Mouse (Mus musculus): ENCODE results near the gene Tmcc3. TPM values are rescaled to one million over a fixed set of nuclear protein-coding genes. Genes with fewer than 3 reads are reported as not detected.

Tmcc3 gene
- polyA plus RNA-seq, 1 experiment from 2014 or later = 2.8 TPM

DNA sequence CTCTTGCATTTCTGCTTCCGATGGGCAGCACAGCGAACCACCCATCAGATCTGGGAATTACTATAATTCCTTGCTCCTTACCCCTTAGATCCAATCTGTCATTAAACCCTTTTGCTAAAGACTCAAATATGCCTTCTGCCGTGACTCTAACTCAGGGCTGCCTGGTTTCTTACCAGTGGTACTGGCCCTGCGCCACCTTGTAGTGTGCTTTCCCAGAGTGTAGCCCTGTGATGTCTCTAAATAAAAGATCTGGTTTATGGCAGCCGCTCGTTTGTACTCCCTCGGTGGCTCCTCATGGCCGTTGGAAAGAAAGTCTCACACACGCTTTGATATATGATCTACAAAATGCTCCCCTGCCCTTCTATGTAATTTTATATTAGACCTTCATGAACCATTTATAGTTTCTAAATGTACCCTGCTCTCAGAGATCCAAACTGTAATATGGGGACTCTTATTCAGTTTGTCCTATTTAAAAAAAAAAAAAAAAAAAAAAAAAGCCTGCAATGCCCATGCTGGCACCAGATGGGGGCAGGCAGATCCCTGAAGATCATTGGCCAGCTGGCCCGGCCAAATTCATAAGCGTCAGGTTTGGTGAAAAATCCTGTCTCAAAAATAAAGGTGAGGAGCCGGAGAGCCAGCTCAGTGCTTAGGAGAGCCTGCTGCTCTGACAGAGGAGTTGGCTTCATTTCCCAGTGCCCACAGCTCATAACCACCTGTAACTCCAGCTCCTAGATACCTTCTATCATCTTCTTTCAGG is 116.6 kb downstream of the Tmcc3 start:
- no peak overlapping the region for H3K4me2 ChIP-seq (ENCODE audit: low read depth, low read length, severe bottlenecking)
- no peak for ATAC-seq (replicated peaks; ENCODE audit: low FRiP score)
- 86% methylated on average over 12 of the region's 12 CpGs for WGBS
- H3K9ac ChIP-seq (ENCODE audit: low read length) = no peak overlapping the region
- H3K36me3 ChIP-seq (ENCODE audit: control insufficient read depth, insufficient read depth, low read length) = no peaks in the 10 kb centered on the region
- H3K4me1 ChIP-seq (replicated peaks; ENCODE audit: control insufficient read depth, insufficient read depth, low read length) = no peaks in the 10 kb centered on the region
- no peak for DNase-seq (ENCODE audit: low spot score)
- no peak overlapping the region for H3K27ac ChIP-seq (ENCODE audit: low read depth, low read length)
- no peak overlapping the region for H3K4me3 ChIP-seq (ENCODE audit: low read depth, low read length)
- H3K27me3 ChIP-seq (ENCODE audit: control insufficient read depth, insufficient read depth, low read length) = no peaks in the 10 kb centered on the region
- no peaks in the 10 kb centered on the region for H3K9me3 ChIP-seq (ENCODE audit: control insufficient read depth, low read length)

GRCm38 (mm10) chr10:94430566-94430965 is 118.8 kb downstream of the Tmcc3 start:
- H3K4me3 ChIP-seq (ENCODE audit: low read depth, low read length) = no peak overlapping the region
- H3K27me3 ChIP-seq (ENCODE audit: control insufficient read depth, insufficient read depth, low read length) = no peaks in the 10 kb centered on the region
- H3K9ac ChIP-seq (ENCODE audit: low read length) = no peak overlapping the region
- WGBS = 74% methylated on average over 6 of the region's 6 CpGs
- ATAC-seq (replicated peaks; ENCODE audit: low FRiP score) (no peak), DNase-seq (ENCODE audit: low spot score) (no peak)
- no peaks in the 10 kb centered on the region for H3K9me3 ChIP-seq (ENCODE audit: control insufficient read depth, low read length)
- H3K4me1 ChIP-seq (replicated peaks; ENCODE audit: control insufficient read depth, insufficient read depth, low read length) = no peaks in the 10 kb centered on the region
- no peak overlapping the region for H3K4me2 ChIP-seq (ENCODE audit: low read depth, low read length, severe bottlenecking)
- H3K27ac ChIP-seq (ENCODE audit: low read depth, low read length) = no peak overlapping the region
- no peaks in the 10 kb centered on the region for H3K36me3 ChIP-seq (ENCODE audit: control insufficient read depth, insufficient read depth, low read length)

GRCm38 (mm10) chr10:94432933-94433332 is 121.2 kb downstream of the Tmcc3 start:
- no peak for DNase-seq (ENCODE audit: low spot score)
- H3K27ac ChIP-seq (ENCODE audit: low read depth, low read length) = no peak overlapping the region
- WGBS = 69% methylated on average over 5 of the region's 5 CpGs

GRCm38 (mm10) chr10:94433901-94434300 is 122.2 kb downstream of the Tmcc3 start:
- DNase-seq (ENCODE audit: low spot score) = no peak
- Histone ChIP-seq H3K4me3 (ENCODE audit: low read depth, low read length) (no peak overlapping the region), H3K27ac (ENCODE audit: low read depth, low read length) (no peak overlapping the region), H3K9ac (ENCODE audit: low read length) (no peak overlapping the region), H3K4me2 (ENCODE audit: low read depth, low read length, severe bottlenecking) (no peak overlapping the region), H3K9me3 (ENCODE audit: control insufficient read depth, low read length) (no peaks in the 10 kb centered on the region), H3K36me3 (ENCODE audit: control insufficient read depth, insufficient read depth, low read length) (no peaks in the 10 kb centered on the region), H3K27me3 (ENCODE audit: control insufficient read depth, insufficient read depth, low read length) (no peaks in the 10 kb centered on the region), H3K4me1 (replicated peaks; ENCODE audit: control insufficient read depth, insufficient read depth, low read length) (no peaks in the 10 kb centered on the region)
- WGBS = 37% methylated on average over 7 of the region's 7 CpGs
- ATAC-seq (replicated peaks; ENCODE audit: low FRiP score) = no peak

More at GRCm38 (mm10) chr10:94432933-94433332, 121.2 kb downstream of the Tmcc3 start:
- Histone ChIP-seq H3K9ac (ENCODE audit: low read length) (no peak overlapping the region), H3K27me3 (ENCODE audit: control insufficient read depth, insufficient read depth, low read length) (no peaks in the 10 kb centered on the region), H3K4me1 (replicated peaks; ENCODE audit: control insufficient read depth, insufficient read depth, low read length) (no peaks in the 10 kb centered on the region), H3K36me3 (ENCODE audit: control insufficient read depth, insufficient read depth, low read length) (no peaks in the 10 kb centered on the region), H3K9me3 (ENCODE audit: control insufficient read depth, low read length) (no peaks in the 10 kb centered on the region), H3K4me3 (ENCODE audit: low read depth, low read length) (no peak overlapping the region), H3K4me2 (ENCODE audit: low read depth, low read length, severe bottlenecking) (no peak overlapping the region)
- no peak for ATAC-seq (replicated peaks; ENCODE audit: low FRiP score)

GRCm38 (mm10) chr10:94442725-94443124 is 131.0 kb downstream of the Tmcc3 start:
- 67% methylated on average over 7 of the region's 7 CpGs for WGBS
- Histone ChIP-seq H3K9ac (ENCODE audit: low read length) (no peak overlapping the region), H3K27me3 (ENCODE audit: control insufficient read depth, insufficient read depth, low read length) (no peaks in the 10 kb centered on the region), H3K36me3 (ENCODE audit: control insufficient read depth, insufficient read depth, low read length) (no peaks in the 10 kb centered on the region), H3K27ac (ENCODE audit: low read depth, low read length) (no peak overlapping the region), H3K9me3 (ENCODE audit: control insufficient read depth, low read length) (no peaks in the 10 kb centered on the region), H3K4me2 (ENCODE audit: low read depth, low read length, severe bottlenecking) (no peak overlapping the region), H3K4me1 (replicated peaks; ENCODE audit: control insufficient read depth, insufficient read depth, low read length) (no peaks in the 10 kb centered on the region), H3K4me3 (ENCODE audit: low read depth, low read length) (no peak overlapping the region)
- DNase-seq (ENCODE audit: low spot score) (no peak), ATAC-seq (replicated peaks; ENCODE audit: low FRiP score) (no peak)

DNA sequence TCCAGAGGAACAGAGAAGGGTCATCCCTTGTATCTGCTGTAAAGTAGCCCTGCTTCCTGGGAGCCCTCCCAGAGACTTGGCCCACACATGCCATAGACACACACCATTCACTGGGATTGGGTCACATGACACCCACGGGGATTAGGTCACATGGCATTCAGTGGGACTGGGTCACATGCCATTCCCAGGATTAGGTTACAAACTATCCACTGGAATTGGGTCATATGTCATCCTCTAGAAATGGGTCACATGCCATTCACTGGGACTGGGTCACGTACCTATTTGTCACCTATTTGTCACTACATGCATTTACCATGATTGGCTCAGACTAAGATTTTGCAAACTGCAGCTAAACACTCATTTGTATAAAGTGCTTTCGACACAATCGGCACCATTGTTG is 131.7 kb downstream of the Tmcc3 start:
- H3K27me3 ChIP-seq (ENCODE audit: control insufficient read depth, insufficient read depth, low read length) = no peaks in the 10 kb centered on the region
- no peak overlapping the region for H3K27ac ChIP-seq (ENCODE audit: low read depth, low read length)
- no peak for DNase-seq (ENCODE audit: low spot score)
- H3K36me3 ChIP-seq (ENCODE audit: control insufficient read depth, insufficient read depth, low read length) = no peaks in the 10 kb centered on the region
- no peak overlapping the region for H3K9ac ChIP-seq (ENCODE audit: low read length)
- no peaks in the 10 kb centered on the region for H3K9me3 ChIP-seq (ENCODE audit: control insufficient read depth, low read length)
- H3K4me2 ChIP-seq (ENCODE audit: low read depth, low read length, severe bottlenecking) = no peak overlapping the region
- ATAC-seq (replicated peaks; ENCODE audit: low FRiP score) = no peak
- 90% methylated on average over 4 of the region's 4 CpGs for WGBS
- H3K4me1 ChIP-seq (replicated peaks; ENCODE audit: control insufficient read depth, insufficient read depth, low read length) = no peaks in the 10 kb centered on the region
- no peak overlapping the region for H3K4me3 ChIP-seq (ENCODE audit: low read depth, low read length)

GRCm38 (mm10) chr10:94445192-94445591 is 133.4 kb downstream of the Tmcc3 start:
- Histone ChIP-seq H3K9me3 (ENCODE audit: control insufficient read depth, low read length) (no peaks in the 10 kb centered on the region), H3K36me3 (ENCODE audit: control insufficient read depth, insufficient read depth, low read length) (no peaks in the 10 kb centered on the region), H3K4me3 (ENCODE audit: low read depth, low read length) (no peak overlapping the region), H3K4me2 (ENCODE audit: low read depth, low read length, severe bottlenecking) (no peak overlapping the region), H3K27me3 (ENCODE audit: control insufficient read depth, insufficient read depth, low read length) (no peaks in the 10 kb centered on the region), H3K9ac (ENCODE audit: low read length) (no peak overlapping the region), H3K27ac (ENCODE audit: low read depth, low read length) (no peak overlapping the region), H3K4me1 (replicated peaks; ENCODE audit: control insufficient read depth, insufficient read depth, low read length) (no peaks in the 10 kb centered on the region)
- DNase-seq (ENCODE audit: low spot score) = no peak
- WGBS = 93% methylated on average over 7 of the region's 7 CpGs
- no peak for ATAC-seq (replicated peaks; ENCODE audit: low FRiP score)

DNA sequence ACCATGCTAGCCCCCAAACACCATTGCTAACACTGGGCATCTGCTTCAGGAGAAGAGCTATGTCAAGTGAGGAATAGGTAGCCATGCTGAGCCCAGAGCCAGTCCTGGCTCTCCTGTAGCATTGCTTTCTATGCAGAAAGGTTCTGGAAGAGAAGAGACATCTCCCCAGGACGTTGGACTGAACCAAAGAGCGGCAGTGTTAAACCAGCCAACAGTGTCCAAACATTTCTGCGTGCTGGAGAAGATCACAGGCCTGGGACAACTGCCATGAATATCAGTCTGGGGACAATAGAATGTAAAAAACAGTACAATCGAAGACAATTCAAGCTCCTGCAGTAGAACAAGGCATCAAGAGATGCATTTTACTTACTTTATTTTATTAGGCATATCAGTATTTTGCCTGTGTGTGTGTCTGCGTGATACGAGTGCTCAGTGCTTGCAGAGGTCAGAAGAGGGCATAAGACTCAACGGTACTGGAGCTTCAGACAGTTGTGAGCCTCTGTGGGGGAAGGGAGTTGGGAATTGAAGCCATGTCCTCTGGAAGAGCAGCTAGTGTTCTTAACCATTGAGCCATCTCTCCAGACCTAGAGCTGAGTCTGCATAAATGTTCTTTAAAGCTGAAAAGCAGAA is 134.7 kb downstream of the Tmcc3 start:
- H3K27ac ChIP-seq (ENCODE audit: low read depth, low read length) = no peak overlapping the region
- no peaks in the 10 kb centered on the region for H3K36me3 ChIP-seq (ENCODE audit: control insufficient read depth, insufficient read depth, low read length)
- DNase-seq (ENCODE audit: low spot score) (no peak), ATAC-seq (replicated peaks; ENCODE audit: low FRiP score) (no peak)
- H3K4me3 ChIP-seq (ENCODE audit: low read depth, low read length) = no peak overlapping the region
- H3K27me3 ChIP-seq (ENCODE audit: control insufficient read depth, insufficient read depth, low read length) = no peaks in the 10 kb centered on the region
- no peaks in the 10 kb centered on the region for H3K4me1 ChIP-seq (replicated peaks; ENCODE audit: control insufficient read depth, insufficient read depth, low read length)
- H3K9ac ChIP-seq (ENCODE audit: low read length) = no peak overlapping the region
- no peak overlapping the region for H3K4me2 ChIP-seq (ENCODE audit: low read depth, low read length, severe bottlenecking)
- WGBS = 88% methylated on average over 7 of the region's 7 CpGs
- no peaks in the 10 kb centered on the region for H3K9me3 ChIP-seq (ENCODE audit: control insufficient read depth, low read length)

DNA sequence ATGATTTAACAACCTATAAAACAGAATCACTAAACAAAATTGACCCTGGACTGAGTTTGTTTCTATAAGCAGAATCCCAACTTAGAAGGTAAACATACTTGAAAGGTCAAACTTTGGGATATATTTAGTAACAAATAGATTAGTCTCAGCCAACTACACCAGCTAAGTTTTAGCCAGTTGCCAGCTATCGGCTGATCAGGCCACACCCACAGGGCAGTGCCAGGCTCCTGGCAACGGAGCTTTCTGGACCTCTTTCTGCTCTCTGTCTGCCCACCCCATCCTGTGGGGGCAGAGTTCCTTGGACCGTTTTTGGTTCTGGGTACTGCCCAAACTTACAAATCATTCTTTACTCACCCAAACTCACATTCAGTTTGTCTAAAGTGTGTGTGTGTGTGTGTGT is 137.9 kb downstream of the Tmcc3 start:
- H3K4me2 ChIP-seq (ENCODE audit: low read depth, low read length, severe bottlenecking) = no peak overlapping the region
- no peaks in the 10 kb centered on the region for H3K9me3 ChIP-seq (ENCODE audit: control insufficient read depth, low read length)
- H3K4me1 ChIP-seq (replicated peaks; ENCODE audit: control insufficient read depth, insufficient read depth, low read length) = no peaks in the 10 kb centered on the region
- H3K4me3 ChIP-seq (ENCODE audit: low read depth, low read length) = no peak overlapping the region
- DNase-seq (ENCODE audit: low spot score) (no peak), ATAC-seq (replicated peaks; ENCODE audit: low FRiP score) (no peak)
- H3K27ac ChIP-seq (ENCODE audit: low read depth, low read length) = no peak overlapping the region
- no peaks in the 10 kb centered on the region for H3K36me3 ChIP-seq (ENCODE audit: control insufficient read depth, insufficient read depth, low read length)
- 83% methylated on average over 3 of the region's 3 CpGs for WGBS
- no peaks in the 10 kb centered on the region for H3K27me3 ChIP-seq (ENCODE audit: control insufficient read depth, insufficient read depth, low read length)
- no peak overlapping the region for H3K9ac ChIP-seq (ENCODE audit: low read length)

All from forebrain, embryonic 11.5 days (tissue).